Mouse (Mus musculus): ENCODE measurements around the gene Tom1l1.

Gene Tom1l1

GRCm38 (mm10) chr11:90675479-90676110, 12.6 kb downstream of the Tom1l1 start:
- DNase-seq (ENCODE audit: extremely low spot score, low read depth, low spot score), result no peak

DNA sequence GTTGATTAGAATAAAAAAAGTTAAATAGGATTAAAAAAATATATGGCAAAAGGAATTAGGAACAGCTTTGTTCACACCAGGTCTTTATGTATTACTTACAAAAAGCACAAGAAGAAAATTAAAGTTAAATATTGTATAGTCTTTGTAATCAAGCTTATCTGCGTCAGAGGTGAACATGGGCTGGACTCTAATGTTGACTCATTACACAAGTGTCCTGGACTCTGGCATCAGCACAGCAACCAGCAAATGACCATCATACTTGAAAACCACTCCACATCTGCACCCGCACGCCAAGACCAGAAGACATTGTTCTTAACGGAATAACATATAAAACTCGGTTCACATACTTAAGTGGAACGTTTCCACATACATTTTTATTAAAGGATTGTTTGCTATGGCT, 20.8 kb downstream of the Tom1l1 start:
- no peak for DNase-seq (ENCODE audit: extremely low spot score, low read depth, low spot score)

DNA sequence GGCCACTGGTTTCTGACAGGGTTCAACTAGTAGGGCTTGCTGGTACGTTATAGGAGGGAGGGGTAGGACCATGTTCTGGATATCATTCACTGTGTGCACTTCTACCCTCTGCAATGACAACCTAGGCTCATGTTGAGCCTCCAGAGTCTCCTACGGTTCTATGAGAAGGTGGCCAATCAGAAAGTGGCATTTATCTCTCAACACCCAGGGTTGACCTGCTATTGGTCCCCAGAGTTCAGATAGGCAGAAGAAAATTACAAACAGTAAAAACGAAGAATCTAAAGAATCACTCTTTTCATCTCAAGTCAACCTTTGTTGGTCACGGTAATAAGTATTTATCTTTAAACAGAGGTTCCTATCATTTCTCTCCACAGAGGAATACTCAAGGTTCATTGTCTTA, 21.2 kb downstream of the Tom1l1 start:
- no peak for DNase-seq (ENCODE audit: extremely low spot score, low read depth, low spot score)

DNA sequence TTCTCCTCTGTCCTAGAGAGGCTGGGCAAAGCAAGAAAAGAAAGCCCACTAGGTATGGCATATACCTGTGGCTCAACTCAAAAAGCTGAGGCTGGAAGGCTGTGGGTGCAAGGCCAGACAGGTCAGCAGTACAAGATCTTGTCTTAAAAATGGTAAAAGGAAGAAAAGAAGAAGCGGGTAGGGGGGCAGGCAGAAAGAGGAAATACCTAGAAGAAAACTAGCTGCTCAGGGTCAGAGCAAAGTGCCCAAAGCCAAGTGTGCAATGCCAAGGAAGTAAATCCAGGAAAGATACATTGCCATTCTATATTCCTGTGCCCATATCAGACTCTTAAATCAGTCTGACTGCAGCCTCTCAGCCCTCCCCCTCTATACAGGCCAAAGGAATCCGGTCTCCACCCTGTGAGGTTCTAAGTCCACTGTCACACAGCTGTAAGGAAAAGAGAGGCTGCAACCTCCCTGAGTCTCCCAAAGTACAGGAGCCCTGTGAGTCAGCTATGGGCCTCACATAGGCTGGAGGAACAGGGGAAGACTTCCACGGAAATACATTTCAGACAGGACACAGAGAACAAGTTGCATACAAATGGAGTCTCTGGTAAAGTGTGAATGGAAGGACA, 21.9 kb downstream of the Tom1l1 start:
- no peak for DNase-seq (ENCODE audit: extremely low spot score, low read depth, low spot score)

DNA sequence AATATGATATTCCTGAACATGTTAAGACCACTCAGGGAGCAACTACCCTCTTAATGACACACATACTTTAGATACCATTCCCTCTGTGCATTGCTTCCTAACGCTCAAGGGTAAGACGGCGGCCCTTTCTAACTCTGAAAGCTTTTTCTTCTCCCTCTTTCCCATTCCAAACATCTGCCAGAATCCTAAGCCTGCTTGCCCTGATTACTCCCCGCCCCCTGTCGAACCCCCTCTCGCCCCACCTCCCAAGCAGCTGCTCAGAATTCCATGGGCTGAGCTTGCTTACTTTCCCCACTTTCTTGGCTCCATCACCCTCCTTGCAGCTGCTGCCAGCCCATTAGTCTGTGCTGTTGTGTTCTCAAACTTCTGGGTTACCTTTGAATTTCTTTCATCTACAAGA, 23.0 kb downstream of the Tom1l1 start:
- DNase-seq (ENCODE audit: extremely low spot score, low read depth, low spot score), result no peak

- peak; percentile 30 for DNase-seq (ENCODE audit: extremely low spot score, low read depth, low spot score)
Observed at GRCm38 (mm10) chr11:90664345-90664986, 23.7 kb downstream of the Tom1l1 start.

DNA sequence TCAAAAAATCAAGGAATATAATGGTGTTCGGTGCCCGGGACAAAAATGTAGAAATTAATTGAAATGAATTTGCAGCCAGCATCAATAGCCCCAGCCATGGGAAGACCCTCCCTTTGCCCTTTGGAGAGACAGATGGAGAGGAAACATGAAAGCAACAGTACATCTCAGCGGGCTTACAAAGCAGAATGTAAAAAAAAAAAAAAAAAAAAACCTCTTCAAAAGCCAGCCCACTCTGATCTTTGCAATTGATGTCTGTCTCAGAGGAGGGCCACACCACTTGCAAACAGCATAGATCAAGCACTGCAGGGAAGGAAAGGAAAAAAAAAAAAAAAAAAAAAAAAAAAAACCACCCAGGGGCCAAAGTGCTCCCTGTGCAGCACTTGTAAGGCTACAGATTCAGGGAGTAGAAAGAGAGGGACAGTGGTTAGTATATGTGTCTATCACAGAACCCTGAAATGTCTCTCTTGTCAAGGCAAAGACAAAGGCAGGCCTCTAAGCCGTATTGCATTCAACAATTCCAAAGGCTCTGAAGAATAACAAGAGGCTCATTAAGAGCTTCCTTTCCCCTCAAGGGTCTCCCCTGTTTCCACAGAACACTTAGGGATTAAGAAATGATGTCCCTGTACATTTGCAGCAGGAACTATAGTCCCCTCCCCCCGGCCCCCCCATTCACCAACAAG, 24.4 kb downstream of the Tom1l1 start:
- DNase-seq (ENCODE audit: extremely low spot score, low read depth, low spot score), result no peak

- DNase-seq (ENCODE audit: extremely low spot score, low read depth, low spot score), result no peak
Observed at GRCm38 (mm10) chr11:90663052-90663451, 25.1 kb downstream of the Tom1l1 start.

DNA sequence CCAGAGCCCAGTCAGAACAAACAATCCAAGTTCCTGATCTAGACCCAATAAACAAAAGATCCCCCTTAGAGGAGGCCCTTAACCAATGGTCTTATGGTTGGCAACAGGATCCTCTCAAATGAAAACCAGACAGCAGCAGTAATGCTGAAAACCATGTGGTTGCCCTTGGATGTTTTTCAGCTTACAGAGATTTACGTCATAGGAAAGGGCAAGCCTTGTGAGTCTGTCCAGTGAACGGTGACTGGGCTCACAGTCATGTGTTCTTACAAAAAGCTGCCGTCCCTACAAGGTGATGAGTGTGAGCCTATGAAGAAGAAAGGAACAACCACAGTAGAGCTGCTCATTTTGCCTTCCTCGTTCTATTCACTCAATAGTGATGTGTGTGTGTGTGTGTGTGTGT, 27.5 kb downstream of the Tom1l1 start:
- no peak for DNase-seq (ENCODE audit: extremely low spot score, low read depth, low spot score)

- DNase-seq (ENCODE audit: extremely low spot score, low read depth, low spot score), result no peak
Observed at GRCm38 (mm10) chr11:90657527-90657926, 30.6 kb downstream of the Tom1l1 start.

GRCm38 (mm10) chr11:90652603-90653002, 35.6 kb downstream of the Tom1l1 start:
- DNase-seq (ENCODE audit: extremely low spot score, low read depth, low spot score), result no peak

DNA sequence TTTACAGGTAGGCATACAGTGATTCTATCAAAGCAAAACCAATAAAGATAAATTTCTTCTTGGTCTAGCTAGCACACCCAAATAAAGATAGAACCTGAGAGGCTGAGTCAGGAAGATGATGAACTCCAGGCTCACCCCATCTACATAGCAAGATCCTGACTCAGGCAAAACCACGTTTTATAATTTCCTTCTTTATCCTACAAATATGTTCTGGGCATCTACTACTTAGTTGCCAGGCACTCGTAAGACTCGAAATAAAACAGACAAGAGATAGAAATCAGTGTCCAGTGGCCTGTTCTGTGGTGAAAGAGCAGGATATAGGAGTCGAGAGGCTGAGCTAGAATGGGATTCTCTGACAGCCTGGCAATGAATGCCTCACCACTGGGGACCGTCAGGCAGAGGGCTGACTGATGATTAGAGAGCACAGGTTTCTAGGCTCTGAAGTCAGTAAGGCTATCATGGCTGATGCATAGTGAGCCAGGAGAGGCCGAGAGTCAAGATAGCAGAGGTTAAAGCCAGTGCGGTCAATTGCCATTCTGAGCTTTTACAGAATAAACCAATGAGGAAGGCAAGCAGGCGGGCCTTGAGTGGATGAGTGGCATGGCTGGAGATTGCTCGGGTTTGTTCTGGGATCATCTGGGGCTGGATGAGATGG, 37.8 kb downstream of the Tom1l1 start:
- DNase-seq (ENCODE audit: extremely low spot score, low read depth, low spot score), result no peak

DNA sequence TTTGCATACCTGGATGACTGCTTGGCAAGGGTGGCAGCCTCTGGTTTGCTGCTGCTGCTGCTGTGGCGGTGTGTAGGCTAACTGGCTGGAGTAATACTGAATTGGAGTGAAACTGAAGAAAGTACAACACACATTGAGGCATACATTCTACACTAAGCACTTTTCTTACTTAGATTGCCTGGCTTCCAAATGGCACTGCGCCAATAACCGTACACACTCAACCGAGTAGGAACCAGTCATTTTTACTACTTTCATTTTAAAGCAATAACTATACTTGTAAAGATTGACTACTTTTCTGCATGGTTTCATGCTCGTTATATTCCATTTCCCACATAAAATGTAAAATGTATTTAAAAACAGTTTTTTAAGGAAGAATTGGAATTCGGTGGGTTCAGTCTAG, 38.4 kb downstream of the Tom1l1 start:
- DNase-seq (ENCODE audit: extremely low spot score, low read depth, low spot score), result no peak

DNA sequence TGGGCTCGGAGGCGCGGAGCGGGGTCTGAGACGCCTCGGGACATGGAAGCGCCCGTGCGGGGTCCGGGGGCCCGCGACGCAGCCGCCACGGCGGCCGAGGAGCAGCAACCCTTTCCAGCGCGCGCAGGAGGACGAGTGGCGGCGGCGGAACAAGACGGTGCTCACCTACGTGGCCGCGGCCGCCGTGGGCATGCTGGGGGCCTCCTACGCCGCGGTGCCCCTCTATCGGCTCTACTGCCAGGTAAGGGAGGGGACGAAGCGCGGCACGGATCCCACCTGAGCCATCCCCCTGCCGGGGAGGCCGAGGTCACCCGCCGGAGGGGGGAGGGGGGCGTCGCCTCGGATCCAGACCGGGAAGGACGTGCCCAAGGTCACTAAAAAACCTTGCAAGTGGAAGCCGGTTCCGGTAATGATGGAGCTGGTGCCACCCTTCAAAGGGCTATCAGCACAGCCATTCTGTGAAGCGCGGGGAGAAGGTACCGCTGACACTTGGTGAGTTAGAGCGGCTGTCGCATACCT, 49.8 kb downstream of the Tom1l1 start:
- no peak for DNase-seq (ENCODE audit: extremely low spot score, low read depth, low spot score)

GRCm38 (mm10) chr11:90637440-90638311, 50.5 kb downstream of the Tom1l1 start, which contains the start of the genes Stxbp4 and Cox11:
Gene Stxbp4, minus strand, starts transcription at chr11:90638084.
Gene Cox11, plus strand, starts transcription at chr11:90638173.
- peak; percentile 90 for DNase-seq (ENCODE audit: extremely low spot score, low read depth, low spot score)

GRCm38 (mm10) chr11:90634661-90635060, 53.5 kb downstream of the Tom1l1 start:
- no peak for DNase-seq (ENCODE audit: extremely low spot score, low read depth, low spot score)

DNA sequence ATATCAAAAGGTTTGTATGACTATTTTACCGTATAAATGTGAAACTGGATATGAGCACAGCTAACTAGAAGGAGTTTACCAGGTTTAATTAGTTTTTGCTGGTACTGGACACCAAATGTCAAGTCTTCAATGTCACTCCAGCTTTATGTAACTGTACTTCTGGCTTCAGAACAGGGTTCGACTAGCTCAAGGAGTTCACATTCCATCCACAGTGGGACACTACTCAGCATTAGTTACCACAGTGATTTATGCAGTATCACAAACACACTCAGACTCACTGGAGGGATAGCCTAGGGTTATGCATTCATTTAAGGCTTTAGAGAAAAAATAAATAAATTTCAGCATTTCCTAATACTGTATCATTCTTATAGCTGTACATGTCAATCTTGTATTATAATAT, 55.7 kb downstream of the Tom1l1 start:
- DNase-seq (ENCODE audit: extremely low spot score, low read depth, low spot score), result no peak

GRCm38 (mm10) chr11:90627751-90628150, 60.4 kb downstream of the Tom1l1 start:
- DNase-seq (ENCODE audit: extremely low spot score, low read depth, low spot score), result no peak

- DNase-seq (ENCODE audit: extremely low spot score, low read depth, low spot score), result no peak
Observed at GRCm38 (mm10) chr11:90625174-90625573, 63.0 kb downstream of the Tom1l1 start.

DNA sequence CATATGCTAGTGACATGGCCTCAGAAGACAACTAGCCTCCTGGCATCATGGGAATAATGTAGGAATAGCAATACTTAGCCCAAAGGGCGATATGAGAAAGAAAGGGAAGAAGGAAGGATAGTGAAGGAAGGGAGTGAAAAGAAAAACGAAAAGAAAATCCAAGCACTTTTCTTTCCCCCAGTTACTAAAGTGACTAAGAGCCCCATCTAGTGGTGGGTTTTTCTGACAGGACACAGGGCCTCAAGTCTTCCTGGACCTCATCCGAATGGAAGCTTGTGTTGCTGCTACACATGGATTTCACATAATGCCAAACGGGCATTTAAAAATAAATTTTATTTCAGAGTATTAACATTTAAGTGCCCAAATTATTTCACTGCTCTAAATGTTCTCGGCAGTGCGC, 64.7 kb downstream of the Tom1l1 start:
- DNase-seq (ENCODE audit: extremely low spot score, low read depth, low spot score), result no peak
